Mouse (Mus musculus) kidney, adult 2 months (tissue): ENCODE measurements around the gene Ccdc107. TPM values are rescaled to one million over a fixed set of nuclear protein-coding genes. Genes with fewer than 3 reads are reported as not detected.

Source experiments
- DNase-seq: peaks from one replicate; pipeline ENCODE4 v3.0.0; 2021
- H3K27ac ChIP-seq: fragments of 200-500 bp; 2 replicates; pipeline ENCODE4 v1.5.1; 2012; ENCODE audit warnings: low read depth, low read length, control low read depth, inconsistent platforms; ENCODE audit not compliant: insufficient read depth
- H3K27me3 ChIP-seq: fragments of 200-500 bp; replicated peaks from 2 replicates; pipeline ENCODE4 v1.6.1; 2012; ENCODE audit warnings: mild to moderate bottlenecking, moderate library complexity, low read length, inconsistent platforms; ENCODE audit not compliant: control insufficient read depth, insufficient read depth
- H3K36me3 ChIP-seq: fragments of 200-500 bp; 2 replicates; pipeline ENCODE4 v1.6.1; 2012; ENCODE audit warnings: mild to moderate bottlenecking, moderate library complexity, low read length, inconsistent platforms; ENCODE audit not compliant: control insufficient read depth, insufficient read depth
- H3K4me1 ChIP-seq: fragments of 200-500 bp; 2 replicates; pipeline ENCODE4 v1.6.1; 2011; ENCODE audit warnings: low read length; ENCODE audit not compliant: control insufficient read depth, insufficient read depth
- H3K4me3 ChIP-seq: fragments of 200-500 bp; 2 replicates; pipeline ENCODE4 v1.5.1; 2011; ENCODE audit warnings: mild to moderate bottlenecking, low read depth, low read length, control low read depth; ENCODE audit not compliant: insufficient read depth
- CTCF ChIP-seq: fragments of 200-500 bp; conservative IDR thresholded peaks from 2 replicates; pipeline ENCODE4 v1.5.1; 2011; ENCODE audit warnings: low read depth, mild to moderate bottlenecking, control low read depth, low read length, moderate library complexity, mixed read lengths; ENCODE audit not compliant: insufficient read depth, insufficient read length
- POLR2A ChIP-seq: fragments of 200-500 bp; IDR thresholded peaks from one replicate; pipeline ENCODE4 v1.6.1; 2011; ENCODE audit warnings: low read depth, low read length, control low read depth
- WGBS: fragments of 180-500 bp; shearing (Covaris S2); methylation state at CpG from one replicate; pipeline ENCODE4 v1.1.7; 2018; 5-methylcytosine and 5-hydroxymethylcytosine counted together
- polyA plus RNA-seq: library from polyadenylated mRNA; depleted of rRNA; stranded (reverse); fragments of >200 nt; gene quantifications from 2 replicates; pipeline ENCODE4 v1.2.3, GENCODE M21; 2012

The Ccdc107 gene
- polyA plus RNA-seq, 1 experiment = 529 TPM

DNA sequence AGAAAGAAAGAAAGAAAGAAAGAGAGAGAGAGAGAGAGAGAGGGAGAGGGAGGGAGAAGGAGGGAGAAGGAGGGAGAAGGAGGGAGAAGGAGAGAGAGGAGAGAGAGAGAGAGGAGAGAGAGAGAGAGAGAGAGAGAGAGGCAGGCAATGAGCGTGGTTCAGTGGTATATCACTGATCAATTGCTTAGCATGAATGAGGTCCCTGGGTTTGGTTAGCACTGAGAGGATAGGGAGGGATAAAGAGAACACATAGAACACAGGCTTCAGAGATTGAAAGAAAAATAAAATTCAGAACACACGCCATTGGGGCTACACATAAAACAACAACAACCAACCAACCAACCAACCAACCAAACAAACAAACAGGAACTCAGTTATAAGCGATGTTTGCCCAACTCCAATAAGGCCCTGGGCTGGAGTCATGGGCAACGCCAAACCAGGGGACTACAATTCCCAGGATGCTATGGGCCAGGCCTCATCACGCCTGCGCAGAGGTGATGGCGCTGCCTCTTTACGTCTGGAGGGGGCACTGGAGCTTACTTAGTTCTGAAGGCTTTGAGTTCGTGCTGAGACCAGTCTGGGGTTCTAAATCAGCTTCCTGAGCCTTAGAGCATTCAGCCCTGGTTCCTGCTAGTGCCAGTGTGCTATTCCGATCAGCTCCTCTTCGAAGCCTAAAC is 14.7 kb upstream of the Ccdc107 start:
- H3K27ac ChIP-seq = no peak overlapping the region
- 18% methylated on average over 11 of the region's 11 CpGs for WGBS
- H3K36me3 ChIP-seq = no peaks in the 10 kb centered on the region
- H3K27me3 ChIP-seq = no peaks in the 10 kb centered on the region
- peak; percentile 62 for TF ChIP-seq CTCF
- TF ChIP-seq POLR2A = no peak
- no peaks in the 10 kb centered on the region for H3K4me1 ChIP-seq
- peak; percentile 93 for DNase-seq
- peak overlapping the region; percentile 27 for H3K4me3 ChIP-seq

DNA sequence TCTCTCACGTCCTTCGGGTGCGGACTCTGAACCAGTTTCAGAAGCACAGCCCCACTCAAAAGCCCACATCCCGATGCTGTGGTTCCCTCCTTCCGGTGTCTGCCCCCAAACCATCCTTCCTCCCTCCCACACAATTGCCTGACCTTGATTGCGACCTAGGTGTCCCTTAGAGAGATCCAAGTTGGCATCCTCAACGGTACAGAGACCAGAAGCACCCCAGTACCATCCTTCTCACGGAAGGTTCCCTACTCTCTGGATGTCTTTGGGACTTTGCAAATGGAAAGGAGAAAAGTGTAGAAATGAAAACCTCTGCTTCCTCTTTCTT is 14.2 kb upstream of the Ccdc107 start:
- 37% methylated on average over 8 of the region's 8 CpGs for WGBS
- no peak for TF ChIP-seq POLR2A
- no peak for TF ChIP-seq CTCF
- Histone ChIP-seq H3K36me3 (no peaks in the 10 kb centered on the region), H3K27me3 (no peaks in the 10 kb centered on the region), H3K27ac (no peak overlapping the region), H3K4me3 (peak overlapping the region; percentile 27), H3K4me1 (no peaks in the 10 kb centered on the region)
- no peak for DNase-seq

DNA sequence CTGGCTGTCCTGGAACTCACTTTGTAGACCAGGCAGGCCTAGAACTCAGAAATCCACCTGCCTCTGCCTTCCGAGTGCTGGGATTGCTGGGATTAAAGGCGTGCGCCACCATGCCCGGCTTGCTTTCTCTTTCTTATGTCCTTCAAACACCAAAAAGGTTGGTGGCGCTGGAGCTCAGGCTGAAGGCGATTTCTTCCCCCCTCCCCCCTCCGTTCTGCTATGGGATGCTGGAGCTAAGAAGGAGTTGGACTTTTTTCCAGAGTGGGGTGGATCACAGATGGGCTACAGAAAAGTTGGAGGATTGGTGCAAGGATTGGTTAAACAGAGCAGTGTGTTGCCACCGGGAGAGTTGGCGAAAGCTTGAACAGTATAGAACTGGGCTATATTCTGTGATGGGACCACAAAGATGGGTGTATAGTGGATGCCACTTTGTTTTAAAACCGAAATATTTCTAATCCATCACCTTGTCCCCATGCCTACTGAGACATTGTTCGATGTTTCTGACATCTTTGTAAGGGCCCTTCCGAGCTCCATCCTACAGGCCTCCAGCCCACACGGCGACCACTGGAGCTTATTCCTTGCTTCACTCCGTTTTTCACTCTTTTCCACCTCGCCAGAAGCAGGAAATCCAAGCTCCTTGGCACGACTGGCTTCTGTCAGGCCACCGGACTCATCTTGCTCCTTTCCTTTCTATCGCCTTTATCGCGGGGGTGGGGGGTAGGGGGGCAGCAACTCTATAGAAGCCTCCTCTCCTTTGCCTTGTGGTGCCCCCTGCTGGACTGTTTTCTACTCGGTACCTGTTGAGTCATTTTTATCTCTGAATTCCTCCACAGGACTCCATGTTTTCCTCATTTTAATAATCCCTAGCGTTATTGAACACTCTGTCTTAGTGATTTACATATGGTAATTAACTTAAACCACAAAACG is 13.5 kb upstream of the Ccdc107 start:
- TF ChIP-seq POLR2A = no peak
- peak; percentile 34; the same call in 1 of the 2 replicates for TF ChIP-seq CTCF
- no peak overlapping the region for H3K27ac ChIP-seq
- peak overlapping the region; percentile 4; the same call in 1 of the 2 replicates for H3K4me3 ChIP-seq
- H3K27me3 ChIP-seq = no peaks in the 10 kb centered on the region
- H3K4me1 ChIP-seq = no peaks in the 10 kb centered on the region
- no peaks in the 10 kb centered on the region for H3K36me3 ChIP-seq
- peak; percentile 61 for DNase-seq
- 54% methylated on average over 24 of the region's 24 CpGs for WGBS

DNA sequence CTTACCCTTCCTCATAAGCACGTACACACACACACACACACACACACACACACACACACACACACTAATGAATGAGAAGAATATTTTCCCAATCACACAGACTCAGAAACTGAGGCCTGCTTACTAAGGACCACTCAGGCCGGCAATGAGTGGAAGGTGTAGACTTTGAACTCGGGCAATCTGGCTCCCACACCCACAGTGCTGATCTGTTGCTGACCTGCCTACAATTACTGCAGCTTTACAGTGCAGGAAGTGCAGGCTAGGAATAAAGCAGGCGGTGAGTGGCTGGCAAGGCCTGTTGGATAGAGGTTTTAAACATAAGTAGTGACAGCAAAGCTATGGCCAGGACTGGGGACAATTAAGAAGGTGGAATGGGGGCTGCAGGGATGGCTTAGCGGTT is 11.7 kb upstream of the Ccdc107 start:
- Histone ChIP-seq H3K4me1 (no peaks in the 10 kb centered on the region), H3K36me3 (no peaks in the 10 kb centered on the region), H3K27me3 (no peaks in the 10 kb centered on the region), H3K4me3 (no peak overlapping the region), H3K27ac (no peak overlapping the region)
- no peak for TF ChIP-seq CTCF
- no peak for TF ChIP-seq POLR2A
- 78% methylated on average over 5 of the region's 5 CpGs for WGBS
- peak; percentile 42 for DNase-seq

DNA sequence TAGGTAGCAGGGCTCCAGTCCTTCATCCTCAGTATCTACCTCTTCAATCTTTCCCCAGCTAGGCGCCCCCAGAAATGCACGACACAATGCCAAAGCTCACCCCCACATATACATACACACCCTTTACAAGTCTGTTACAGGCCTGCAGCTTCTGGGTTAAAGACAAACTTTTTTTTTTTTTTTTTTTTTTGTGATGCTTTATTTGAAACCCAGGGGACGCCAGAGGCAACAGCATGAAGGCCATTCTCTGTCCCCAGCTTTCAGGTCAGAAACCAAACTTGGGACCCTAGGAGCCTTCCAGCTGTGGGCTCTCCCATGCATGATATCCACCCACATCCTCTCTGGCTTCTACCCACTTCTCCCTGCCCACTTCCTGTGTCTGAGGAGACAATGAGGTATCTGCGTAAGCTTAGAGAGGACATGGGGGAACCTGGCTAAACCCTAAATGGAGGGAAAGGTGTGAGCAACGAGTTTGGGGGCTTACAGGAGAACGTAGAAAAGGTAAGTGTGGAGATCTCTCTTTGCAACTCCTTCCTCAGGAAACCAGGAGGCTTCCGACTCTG is 10.7 kb upstream of the Ccdc107 start:
- TF ChIP-seq CTCF = no peak
- no peak for TF ChIP-seq POLR2A
- no peaks in the 10 kb centered on the region for H3K36me3 ChIP-seq
- no peak overlapping the region for H3K27ac ChIP-seq
- WGBS = 76% methylated on average over 7 of the region's 7 CpGs
- no peaks in the 10 kb centered on the region for H3K27me3 ChIP-seq
- no peak for DNase-seq
- H3K4me3 ChIP-seq = no peak overlapping the region
- no peaks in the 10 kb centered on the region for H3K4me1 ChIP-seq

DNA sequence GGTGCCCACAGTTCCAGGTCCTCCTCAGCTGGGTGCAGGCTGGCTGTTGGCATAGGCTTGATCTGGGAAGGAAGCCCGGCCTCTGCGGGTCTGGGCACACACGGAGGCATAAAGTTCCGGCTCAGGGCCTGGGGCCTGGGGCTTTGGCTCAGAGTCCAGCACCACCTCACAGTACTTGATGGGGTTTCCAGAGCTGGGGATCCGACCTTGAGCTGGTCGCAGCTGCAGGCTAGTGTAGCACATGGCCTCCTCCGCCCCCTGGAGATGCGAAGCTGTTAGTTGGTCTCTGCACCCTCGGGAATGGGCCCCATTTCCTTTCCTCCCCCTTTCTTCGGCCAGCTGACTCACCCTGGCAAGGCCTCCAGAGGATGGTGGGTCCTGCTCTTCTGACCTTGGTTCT is 10.1 kb upstream of the Ccdc107 start:
- no peak for DNase-seq
- WGBS = 71% methylated on average over 10 of the region's 10 CpGs

DNA sequence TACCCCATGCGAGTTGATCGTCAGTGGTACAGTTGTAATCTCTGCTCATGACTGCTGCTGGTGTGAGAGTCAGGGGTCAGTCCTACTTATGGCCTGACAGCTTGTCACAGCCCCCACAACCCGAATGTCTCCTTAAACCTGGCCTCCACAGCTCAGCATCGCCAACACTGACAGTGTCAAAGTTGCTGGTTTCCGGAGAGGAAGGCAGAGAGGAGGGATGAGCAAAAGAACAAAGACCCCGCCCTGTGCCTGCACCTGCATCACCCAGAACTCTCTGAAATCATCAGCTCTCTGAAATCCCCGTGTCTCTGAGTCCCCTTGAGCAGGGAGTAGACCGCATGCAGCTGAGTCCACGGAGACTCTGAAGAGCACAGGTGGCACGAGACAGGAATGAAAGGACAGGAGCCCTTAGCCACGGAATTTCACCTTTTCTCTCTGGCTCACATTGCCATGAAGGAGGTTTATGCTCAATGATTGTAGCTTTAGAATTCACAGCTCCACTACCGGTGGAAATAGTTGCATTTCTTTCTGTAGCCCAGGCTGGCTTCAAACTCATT is 9.1 kb upstream of the Ccdc107 start, which contains the start of gene Sit1:
Gene Sit1, minus strand, starts transcription at position 200 of the 557 bp plus-strand sequence.
- Histone ChIP-seq H3K27ac (no peak within 1 kb of the TSS), H3K27me3 (no peaks in the 10 kb centered on the region), H3K4me3 (no peak within 1 kb of the TSS), H3K36me3 (no peaks in the 10 kb centered on the region), H3K4me1 (no peaks in the 10 kb centered on the region)
- TF ChIP-seq CTCF (no peak), POLR2A (no peak)
- DNase-seq = no peak
- 75% methylated on average over 12 of the region's 12 CpGs for WGBS

More for the DNA sequence above, 10.1 kb upstream of the Ccdc107 start:
- TF ChIP-seq POLR2A (no peak), CTCF (no peak)
- Histone ChIP-seq H3K4me1 (no peaks in the 10 kb centered on the region), H3K27ac (no peak overlapping the region), H3K36me3 (no peaks in the 10 kb centered on the region), H3K27me3 (no peaks in the 10 kb centered on the region), H3K4me3 (no peak overlapping the region)
